Mouse (Mus musculus): ENCODE results near the gene 1700080E11Rik. TPM values are rescaled to one million over a fixed set of nuclear protein-coding genes. Genes with fewer than 3 reads are reported as not detected.
"Not testable (repeated sequence)": the region's sequence is repeated elsewhere in the genome, so short reads cannot be mapped to it uniquely, and the experiment has no call there.

Gene 1700080E11Rik
- polyA plus RNA-seq (2015; fragmentation: Nextera tagmentation; extraction: Ambion mirVana), result not detected in 2 replicates

DNA sequence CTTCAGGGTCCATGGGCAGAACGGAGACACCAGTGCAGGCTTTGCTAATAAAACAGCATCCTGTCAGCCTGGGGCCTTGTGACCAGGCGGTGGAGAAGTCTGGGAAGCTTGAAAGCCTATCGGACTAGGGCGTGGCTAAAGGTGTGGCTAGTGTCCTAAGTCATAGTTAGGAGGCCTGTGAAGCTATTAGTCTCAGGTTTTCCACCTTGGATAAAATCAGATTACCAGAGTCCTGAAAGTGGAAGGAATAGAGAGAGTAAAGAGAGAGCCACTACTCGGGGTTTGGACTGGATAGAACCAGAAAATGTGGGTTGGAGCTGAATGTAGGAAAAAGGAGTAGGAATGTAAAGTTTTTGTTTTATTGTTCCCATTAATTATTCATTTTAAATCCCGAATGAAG, at the start of gene 1700080E11Rik:
1700080E11Rik (minus strand) TSS at position 101 of the 400 bp plus-strand sequence.
- H3K27ac ChIP-seq, result no peak within 1 kb of the TSS
- no peak within 1 kb of the TSS for H3K9ac ChIP-seq
- 88% methylated on average over 6 of the region's 6 CpGs for WGBS
- no peak within 1 kb of the TSS for H3K4me3 ChIP-seq
- H3K27me3 ChIP-seq (replicated peaks), result no peaks in the 10 kb centered on the region
- no peaks in the 10 kb centered on the region for H3K4me1 ChIP-seq
- no peaks in the 10 kb centered on the region for H3K36me3 ChIP-seq (replicated peaks)
- ATAC-seq (replicated peaks), result no peak
- H3K4me2 ChIP-seq, result no peak within 1 kb of the TSS
- no peaks in the 10 kb centered on the region for H3K9me3 ChIP-seq

DNA sequence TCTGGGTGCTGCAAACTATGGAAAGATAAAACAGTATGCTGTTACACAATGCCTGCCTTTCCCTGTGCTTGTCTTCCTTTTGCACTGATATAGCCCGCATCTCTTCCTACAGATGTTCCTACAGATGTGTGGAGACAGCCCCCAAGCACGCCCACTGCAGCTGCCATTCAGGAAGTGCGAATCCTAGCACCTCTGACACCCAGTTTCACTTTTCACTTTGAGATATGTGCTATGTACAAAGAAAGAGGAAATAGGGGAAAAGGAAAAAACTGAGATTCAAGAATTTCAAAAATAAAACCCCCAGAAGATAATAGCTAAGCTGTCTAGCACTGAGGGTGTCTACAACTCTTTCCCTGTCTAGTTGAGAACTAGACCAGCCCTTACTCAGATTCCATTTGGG, 41.8 kb upstream of the 1700080E11Rik start:
- no peaks in the 10 kb centered on the region for H3K36me3 ChIP-seq (replicated peaks)
- no peaks in the 10 kb centered on the region for H3K9me3 ChIP-seq
- H3K27me3 ChIP-seq (replicated peaks), result no peaks in the 10 kb centered on the region
- no peak overlapping the region for H3K9ac ChIP-seq
- ATAC-seq (replicated peaks), result no peak
- 86% methylated on average over 3 of the region's 3 CpGs for WGBS
- no peaks in the 10 kb centered on the region for H3K4me1 ChIP-seq
- H3K4me3 ChIP-seq, result no peak overlapping the region
- H3K4me2 ChIP-seq, result no peak overlapping the region
- H3K27ac ChIP-seq, result no peak overlapping the region

DNA sequence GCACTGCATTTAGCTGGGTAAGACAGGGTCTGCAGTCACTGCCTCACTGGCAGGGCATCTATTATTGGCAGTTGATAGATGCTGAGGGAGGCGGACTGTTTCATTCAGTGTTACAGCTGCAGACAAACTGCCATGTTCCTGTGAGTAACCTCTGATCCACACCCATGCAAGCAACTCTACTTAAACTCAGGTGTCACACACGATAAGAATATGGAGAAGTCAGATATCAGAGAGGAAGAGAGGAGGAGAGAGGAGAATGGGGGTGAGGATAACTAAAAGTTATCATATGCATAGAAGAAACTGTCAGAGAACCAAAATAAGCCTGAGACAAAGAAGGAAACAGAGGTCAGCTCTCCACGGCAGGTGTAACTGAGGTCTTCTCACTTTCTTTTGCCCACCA, 37.5 kb upstream of the 1700080E11Rik start:
- Histone ChIP-seq H3K4me1 (no peaks in the 10 kb centered on the region; the same call in 1 of the 2 replicates), H3K36me3 (replicated peaks) (no peaks in the 10 kb centered on the region), H3K4me3 (no peak overlapping the region), H3K27me3 (replicated peaks) (no peaks in the 10 kb centered on the region), H3K4me2 (no peak overlapping the region), H3K27ac (no peak overlapping the region), H3K9me3 (no peaks in the 10 kb centered on the region), H3K9ac (no peak overlapping the region)
- no peak for ATAC-seq (replicated peaks)
- WGBS, result 94% methylated on average over 3 of the region's 3 CpGs

DNA sequence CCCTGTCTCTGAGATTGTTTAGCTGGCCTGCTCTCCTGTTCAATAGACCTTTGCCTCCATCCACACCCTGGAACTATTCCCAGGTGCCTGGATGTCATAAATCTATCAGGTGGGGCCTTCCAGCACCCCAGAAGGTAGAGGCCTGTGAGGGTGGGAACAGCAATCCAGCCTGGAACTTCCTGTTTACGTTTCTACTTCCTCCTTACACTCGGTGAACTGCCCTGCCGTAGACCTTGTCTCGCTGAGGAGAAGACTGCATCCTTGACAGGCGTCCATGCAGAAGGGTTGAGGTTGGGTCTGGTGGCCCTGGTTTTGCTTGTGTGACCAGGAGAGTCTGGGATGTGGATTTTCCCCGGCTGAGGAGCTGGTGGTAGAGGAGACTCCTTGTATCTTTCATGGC, 5.7 kb downstream of the 1700080E11Rik start:
- H3K9me3 ChIP-seq, result no peaks in the 10 kb centered on the region
- H3K4me1 ChIP-seq, result no peaks in the 10 kb centered on the region
- no peak overlapping the region for H3K9ac ChIP-seq
- no peaks in the 10 kb centered on the region for H3K36me3 ChIP-seq (replicated peaks)
- H3K4me3 ChIP-seq, result no peak overlapping the region
- H3K27ac ChIP-seq, result no peak overlapping the region
- H3K27me3 ChIP-seq (replicated peaks), result no peaks in the 10 kb centered on the region
- no peak overlapping the region for H3K4me2 ChIP-seq
- 77% methylated on average over 6 of the region's 6 CpGs for WGBS
- no peak for ATAC-seq (replicated peaks)

DNA sequence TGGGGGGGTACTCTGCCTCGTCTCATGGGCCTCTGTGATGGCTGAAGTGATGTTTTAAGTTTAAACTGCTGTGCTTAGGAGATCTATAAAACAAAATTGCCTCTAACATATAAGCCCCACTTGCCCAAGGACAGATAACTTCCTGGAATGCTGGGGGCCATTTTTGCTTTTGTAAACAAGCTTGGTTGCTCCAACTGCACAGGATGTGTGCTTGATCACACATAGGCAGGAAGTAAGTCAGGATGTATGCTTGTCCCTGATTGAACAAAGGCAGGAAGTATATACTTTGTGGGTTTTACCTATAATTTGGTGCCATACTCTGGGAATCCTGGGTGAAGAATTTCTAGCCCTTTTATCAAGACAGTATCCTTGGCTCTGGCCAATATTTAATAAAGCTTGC, 8.5 kb downstream of the 1700080E11Rik start:
- Histone ChIP-seq H3K27me3 (replicated peaks) (no peaks in the 10 kb centered on the region), H3K4me2 (no peak overlapping the region), H3K4me1 (peaks cover 6% of the 10 kb centered on the region), H3K9me3 (no peaks in the 10 kb centered on the region), H3K4me3 (no peak overlapping the region), H3K36me3 (replicated peaks) (no peaks in the 10 kb centered on the region), H3K27ac (no peak overlapping the region), H3K9ac (no peak overlapping the region)
- WGBS, result 22% methylated on average over 1 of the region's 1 CpGs
- ATAC-seq (replicated peaks), result no peak

DNA sequence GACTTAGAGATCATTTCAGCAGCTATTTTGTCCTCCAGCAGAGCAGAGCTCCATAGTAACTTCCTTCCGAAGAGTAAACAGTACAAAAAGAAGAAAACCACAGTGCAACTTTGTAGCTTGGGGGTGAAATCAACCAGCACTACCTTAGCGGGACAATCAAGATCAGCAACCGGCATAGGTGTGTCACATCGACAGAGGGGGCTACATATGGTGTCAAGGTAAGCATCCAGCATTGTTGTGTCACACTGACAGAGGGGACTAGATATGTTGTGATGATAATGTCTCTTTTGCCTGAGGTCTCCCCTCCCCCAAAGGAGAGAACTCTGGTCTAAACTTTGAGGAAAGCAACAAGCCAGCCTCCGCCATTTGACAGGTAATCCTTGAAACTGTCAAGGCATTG, 10.4 kb downstream of the 1700080E11Rik start:
- WGBS, result 82% methylated on average over 5 of the region's 5 CpGs
- H3K27ac ChIP-seq, result no peak overlapping the region
- peaks cover 21% of the 10 kb centered on the region for H3K4me1 ChIP-seq
- H3K27me3 ChIP-seq (replicated peaks), result no peaks in the 10 kb centered on the region
- ATAC-seq (replicated peaks), result no peak
- no peak overlapping the region for H3K4me2 ChIP-seq
- no peaks in the 10 kb centered on the region for H3K9me3 ChIP-seq
- H3K9ac ChIP-seq, result no peak overlapping the region
- H3K4me3 ChIP-seq, result no peak overlapping the region
- no peaks in the 10 kb centered on the region for H3K36me3 ChIP-seq (replicated peaks)

DNA sequence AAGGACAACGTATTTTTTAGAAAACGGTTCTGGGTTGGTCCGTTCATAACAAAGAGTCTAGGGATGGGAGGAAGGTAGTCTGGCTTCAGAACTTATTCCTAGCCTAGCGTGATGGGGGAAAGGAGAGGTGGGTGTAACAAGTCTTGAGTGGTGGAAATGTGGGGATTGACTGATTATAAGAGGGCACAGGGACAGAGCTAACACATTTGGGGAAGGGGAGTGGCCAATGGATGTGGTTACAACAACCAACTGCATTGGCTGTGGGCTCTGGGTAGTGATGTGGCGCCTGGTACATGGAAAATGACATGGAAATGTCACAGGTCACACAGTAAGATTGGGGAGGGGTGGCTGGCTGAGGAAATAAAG, 12.9 kb downstream of the 1700080E11Rik start:
- Histone ChIP-seq H3K27ac (peak overlapping the region; percentile 90), H3K27me3 (replicated peaks) (no peaks in the 10 kb centered on the region), H3K9me3 (no peaks in the 10 kb centered on the region), H3K9ac (peak overlapping the region; percentile 81), H3K36me3 (replicated peaks) (no peaks in the 10 kb centered on the region), H3K4me2 (peak overlapping the region; percentile 66), H3K4me1 (peaks cover 21% of the 10 kb centered on the region), H3K4me3 (peak overlapping the region; percentile 79)
- WGBS, result 21% methylated on average over 5 of the region's 5 CpGs
- ATAC-seq (replicated peaks), result peak; percentile 50

DNA sequence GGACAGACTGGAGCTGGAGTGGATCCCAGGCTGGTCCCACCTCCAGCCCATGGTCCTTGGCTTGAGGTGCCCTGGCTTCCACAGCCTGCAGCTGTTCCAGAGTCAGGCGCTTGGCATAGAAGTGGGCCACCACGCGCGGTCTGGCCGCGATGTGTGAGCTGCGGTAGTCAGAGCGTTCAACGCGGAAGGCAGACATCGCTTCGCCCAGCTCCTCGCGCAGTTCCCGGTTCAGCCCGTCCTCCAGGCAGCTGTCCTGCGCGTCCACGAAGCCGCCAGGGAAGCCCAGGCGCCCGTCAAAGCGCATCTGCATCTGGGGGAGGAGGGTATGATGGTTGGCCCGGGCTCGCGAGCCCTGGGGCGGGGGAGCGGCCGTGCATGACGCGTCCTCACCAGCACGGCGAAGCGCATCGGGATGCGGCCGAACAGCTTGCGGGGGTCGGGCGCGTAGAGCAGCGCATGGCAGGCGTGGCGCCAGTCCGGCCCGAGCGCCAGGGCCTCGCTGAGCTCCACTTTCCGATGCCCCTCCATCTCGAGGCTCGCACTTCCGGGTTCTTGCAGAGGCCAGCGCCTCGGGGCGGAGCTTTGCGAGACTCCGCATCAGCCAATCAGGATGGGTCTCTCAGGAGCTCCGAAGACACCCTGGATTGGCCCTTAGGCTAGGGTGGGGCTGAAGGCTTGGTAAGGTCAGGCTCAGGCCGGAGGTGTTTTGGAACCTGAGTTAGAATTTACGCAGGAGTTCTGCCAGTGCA, 13.5 kb downstream of the 1700080E11Rik start, which contains the start of gene Nudt16:
Nudt16 (minus strand) TSS at position 572 of the 749 bp plus-strand sequence.
- peak within 1 kb of the TSS; percentile 81 for H3K9ac ChIP-seq
- H3K27me3 ChIP-seq (replicated peaks), result no peaks in the 10 kb centered on the region
- whole genome bisulfite sequencing, result under 1% methylated on average over 60 of the region's 60 CpGs
- peak within 1 kb of the TSS; percentile 90 for H3K27ac ChIP-seq
- peak within 1 kb of the TSS; percentile 79 for H3K4me3 ChIP-seq
- H3K9me3 ChIP-seq, result no peaks in the 10 kb centered on the region
- peak within 1 kb of the TSS; percentile 66 for H3K4me2 ChIP-seq
- ATAC-seq (replicated peaks), result peak; percentile 97
- no peaks in the 10 kb centered on the region for H3K36me3 ChIP-seq (replicated peaks)
- peaks cover 21% of the 10 kb centered on the region for H3K4me1 ChIP-seq

DNA sequence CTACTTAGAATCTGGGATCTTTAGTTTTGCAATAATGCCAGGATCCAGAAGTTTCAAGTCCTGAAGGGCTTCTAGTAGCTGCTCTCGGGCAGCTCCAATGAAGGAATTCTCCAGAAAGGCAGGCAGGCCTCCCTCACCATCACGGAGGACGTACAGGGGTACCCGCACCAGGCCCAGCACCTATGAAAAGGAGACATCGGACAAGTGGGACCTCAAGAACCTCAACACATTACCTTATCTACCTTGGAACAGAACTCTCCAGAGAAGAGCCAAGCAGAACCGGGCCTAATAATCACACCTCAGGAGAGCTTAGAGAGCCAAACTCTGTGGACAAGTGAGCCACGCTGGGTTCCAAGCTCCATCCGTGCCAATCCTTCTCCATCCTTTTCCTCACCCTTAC, 14.6 kb downstream of the 1700080E11Rik start:
- H3K4me1 ChIP-seq, result peaks cover 21% of the 10 kb centered on the region
- no peaks in the 10 kb centered on the region for H3K36me3 ChIP-seq (replicated peaks)
- H3K4me3 ChIP-seq, result no peak overlapping the region
- 94% methylated on average over 8 of the region's 8 CpGs for WGBS
- H3K9me3 ChIP-seq, result no peaks in the 10 kb centered on the region
- H3K27me3 ChIP-seq (replicated peaks), result no peaks in the 10 kb centered on the region
- 0 out of 2 replicates have a peak, but pooled peaks have one; percentile 6 for ATAC-seq (replicated peaks)
- peak overlapping the region; percentile 66; the same call in 1 of the 2 replicates for H3K4me2 ChIP-seq
- H3K27ac ChIP-seq, result no peak overlapping the region
- no peak overlapping the region for H3K9ac ChIP-seq

DNA sequence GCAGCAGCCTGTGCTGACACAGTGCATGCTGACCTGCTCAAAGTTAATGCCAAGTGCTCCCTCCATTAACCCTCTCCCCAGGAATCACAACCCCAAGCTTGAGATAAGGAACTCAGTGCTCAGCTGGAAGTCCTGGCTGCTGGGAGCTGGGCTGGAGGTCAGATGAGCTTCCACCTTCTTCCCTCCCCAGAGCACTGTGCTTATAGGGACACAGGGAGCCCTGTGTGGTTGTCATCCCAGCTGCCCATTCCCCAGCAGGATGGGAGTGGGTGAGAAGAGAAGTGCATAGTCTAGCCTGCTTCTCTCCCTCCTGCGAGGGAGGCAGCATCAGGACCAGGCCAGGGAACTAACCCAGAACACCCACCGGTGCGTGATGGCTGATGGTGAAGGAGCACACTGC, 19.7 kb downstream of the 1700080E11Rik start:
- H3K9me3 ChIP-seq; H3K4me3 ChIP-seq; H3K9ac ChIP-seq; H3K4me1 ChIP-seq; ATAC-seq (replicated peaks); H3K4me2 ChIP-seq; H3K36me3 ChIP-seq (replicated peaks); H3K27ac ChIP-seq; H3K27me3 ChIP-seq (replicated peaks): not testable (repeated sequence)
- 84% methylated on average over 3 of the region's 3 CpGs for WGBS

DNA sequence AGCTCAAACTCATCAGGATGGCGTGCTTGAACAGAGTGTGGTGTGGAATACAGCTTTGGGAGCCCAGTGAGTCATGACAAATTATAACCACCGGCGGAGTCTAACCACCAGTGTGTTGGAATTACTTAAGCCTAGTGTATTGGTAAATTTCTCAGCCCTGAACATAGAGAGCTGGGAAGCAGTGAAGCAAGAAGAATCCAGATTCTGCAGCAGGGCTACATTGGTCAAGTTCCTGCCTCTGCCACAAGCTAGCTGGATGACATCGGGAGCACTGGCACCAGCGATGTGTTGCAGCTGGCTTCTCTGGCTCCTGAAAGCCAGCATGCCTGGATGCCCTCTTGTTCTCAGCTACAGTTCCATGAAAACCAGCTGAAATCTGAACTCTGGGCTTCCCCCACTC, 41.0 kb downstream of the 1700080E11Rik start:
- Histone ChIP-seq H3K9me3 (no peaks in the 10 kb centered on the region), H3K27ac (no peak overlapping the region), H3K4me3 (no peak overlapping the region), H3K27me3 (replicated peaks) (no peaks in the 10 kb centered on the region), H3K9ac (no peak overlapping the region), H3K4me2 (no peak overlapping the region), H3K4me1 (no peaks in the 10 kb centered on the region), H3K36me3 (replicated peaks) (no peaks in the 10 kb centered on the region)
- WGBS, result 74% methylated on average over 5 of the region's 5 CpGs
- no peak for ATAC-seq (replicated peaks)

DNA sequence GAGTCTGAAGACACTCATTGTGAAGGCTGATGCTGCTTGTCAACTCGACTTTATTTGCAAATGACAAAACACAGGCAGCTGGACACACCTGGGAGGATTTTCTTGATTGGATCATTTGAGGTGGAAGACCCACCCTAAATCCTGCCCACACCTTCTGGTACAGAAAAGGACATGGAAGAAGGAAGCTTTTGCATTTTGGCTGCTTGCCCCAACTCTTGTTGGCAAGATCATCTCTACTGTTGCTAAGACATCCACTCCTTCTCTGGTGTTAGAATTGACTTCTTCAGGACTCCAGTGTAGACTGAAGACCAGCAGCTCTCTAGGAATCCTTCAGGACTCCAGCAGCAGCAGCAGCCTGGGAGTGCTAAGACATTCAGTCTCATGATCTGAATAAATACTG, 43.0 kb downstream of the 1700080E11Rik start:
- no peak overlapping the region for H3K9ac ChIP-seq
- 57% methylated on average over 1 of the region's 1 CpGs for WGBS
- no peak overlapping the region for H3K4me3 ChIP-seq
- no peak overlapping the region for H3K27ac ChIP-seq
- no peaks in the 10 kb centered on the region for H3K4me1 ChIP-seq
- no peaks in the 10 kb centered on the region for H3K36me3 ChIP-seq (replicated peaks)
- no peak overlapping the region for H3K4me2 ChIP-seq
- ATAC-seq (replicated peaks), result no peak
- no peaks in the 10 kb centered on the region for H3K9me3 ChIP-seq
- H3K27me3 ChIP-seq (replicated peaks), result no peaks in the 10 kb centered on the region
